In genomic region chr2:72136486-72137264, GRCm38 (mm10) we compare ENCODE assay signal across 12 mouse cellular contexts.
DNase-seq lines count a peak whose midpoint lies in the region; ATAC-seq and TF ChIP-seq lines count a peak whose summit lies in the region.
"Had no signal": no experiment of that assay in that cellular context is flagged by ENCODE, and none has a peak within 500 bp of the region (broad histone marks: within the 10 kb centered on the region; RNA-seq: fewer than 3 reads in every experiment).

No protein-coding gene starts in this region.

- H3K4me3 ChIP-seq in embryonic facial prominence, embryonic 11.5 days (ENCODE audit: low read depth, low read length) = no peak overlapping the region
- H3K4me3 ChIP-seq in embryonic facial prominence, embryonic 10.5 days = no peak overlapping the region
- H3K4me3 ChIP-seq in thymus, adult 2 months (ENCODE audit: control insufficient read depth, insufficient read depth, low read length) = no peak overlapping the region
- H3K4me3 ChIP-seq in intestine, embryonic 15.5 days (replicated peaks) = no peak overlapping the region

- H3K4me2 ChIP-seq in embryonic facial prominence, embryonic 11.5 days (ENCODE audit: low read depth, low read length) = no peak overlapping the region
- H3K4me2 ChIP-seq in intestine, embryonic 15.5 days (replicated peaks) = no peak overlapping the region

- no peaks in the 10 kb centered on the region for H3K4me1 ChIP-seq in embryonic facial prominence, embryonic 11.5 days (ENCODE audit: control insufficient read depth, insufficient read depth, low read length)
- H3K4me1 ChIP-seq in embryonic facial prominence, embryonic 10.5 days = peaks cover 27% of the 10 kb centered on the region
- peaks cover 9% of the 10 kb centered on the region for H3K4me1 ChIP-seq in thymus, adult 2 months (replicated peaks; ENCODE audit: control insufficient read depth, insufficient read depth, low read length)
- H3K4me1 ChIP-seq in intestine, embryonic 15.5 days (replicated peaks) = peaks cover 2% of the 10 kb centered on the region; the same call in 1 of the 2 replicates

- peak; percentile 58 for DNase-seq in embryonic facial prominence, embryonic 11.5 days (ENCODE audit: low spot score)
- no peak for DNase-seq in embryonic facial prominence, embryonic 10.5 days (ENCODE audit: low spot score)
- peak; percentile 46 for DNase-seq in thymus, adult 2 months
- no peak for DNase-seq in thymus, postnatal 4 days
- DNase-seq in lung, postnatal 14 days = peak; percentile 28
- peak; percentile 28 to 51 for DNase-seq in thymus, postnatal 36 days
- no peak for DNase-seq in adrenal gland, postnatal 36 days
- DNase-seq: adrenal gland, adult 8-10 months; cerebellum, postnatal 36 days; kidney, postnatal 25 days had no signal

- no peaks in the 10 kb centered on the region for H3K9me3 ChIP-seq in embryonic facial prominence, embryonic 11.5 days (replicated peaks; ENCODE audit: control insufficient read depth, low read length)
- H3K9me3 ChIP-seq in embryonic facial prominence, embryonic 10.5 days = no peaks in the 10 kb centered on the region
- no peaks in the 10 kb centered on the region for H3K9me3 ChIP-seq in intestine, embryonic 15.5 days

- no peak overlapping the region for H3K27ac ChIP-seq in embryonic facial prominence, embryonic 11.5 days (replicated peaks; ENCODE audit: low read depth, low read length)
- H3K27ac ChIP-seq in embryonic facial prominence, embryonic 10.5 days (replicated peaks) = no peak overlapping the region
- H3K27ac ChIP-seq in thymus, adult 2 months (ENCODE audit: control insufficient read depth, insufficient read depth, low read length) = peak overlapping the region; percentile 48; the same call in 1 of the 2 replicates
- H3K27ac ChIP-seq in intestine, embryonic 15.5 days = no peak overlapping the region
- H3K27ac ChIP-seq: stomach, postnatal 0 days had no signal

- H3K36me3 ChIP-seq in embryonic facial prominence, embryonic 11.5 days (replicated peaks; ENCODE audit: control insufficient read depth, insufficient read depth, low read depth, low read length) = no peaks in the 10 kb centered on the region
- H3K36me3 ChIP-seq in embryonic facial prominence, embryonic 10.5 days (replicated peaks) = no peaks in the 10 kb centered on the region
- no peaks in the 10 kb centered on the region for H3K36me3 ChIP-seq in thymus, adult 2 months (ENCODE audit: control insufficient read depth, insufficient read depth, low read length)
- H3K36me3 ChIP-seq in intestine, embryonic 15.5 days = no peaks in the 10 kb centered on the region

- 50% methylated on average over 9 of the region's 9 CpGs for WGBS in embryonic facial prominence, embryonic 11.5 days
- 59% methylated on average over 9 of the region's 9 CpGs for WGBS in embryonic facial prominence, embryonic 10.5 days
- 55% methylated on average over 9 of the region's 9 CpGs for WGBS in thymus, adult 2 months
- WGBS in intestine, embryonic 15.5 days = 43% methylated on average over 9 of the region's 9 CpGs

- no peak for TF ChIP-seq POLR2A in thymus, adult 2 months (IDR thresholded peaks at IDR 0.05; ENCODE audit: control insufficient read depth, extremely low read depth, insufficient read depth, low read length, poor library complexity)

- H3K9ac ChIP-seq in embryonic facial prominence, embryonic 11.5 days (replicated peaks; ENCODE audit: low read length) = no peak overlapping the region
- H3K9ac ChIP-seq in intestine, embryonic 15.5 days = no peak overlapping the region

- TF ChIP-seq CTCF in thymus, adult 2 months (IDR thresholded peaks at IDR 0.05; ENCODE audit: borderline replicate concordance, control insufficient read depth, extremely low read depth, insufficient read depth, low read length, poor library complexity) = no peak

- no peaks in the 10 kb centered on the region for H3K27me3 ChIP-seq in embryonic facial prominence, embryonic 11.5 days (ENCODE audit: control insufficient read depth, insufficient read depth, low read length)
- no peaks in the 10 kb centered on the region for H3K27me3 ChIP-seq in embryonic facial prominence, embryonic 10.5 days (replicated peaks; ENCODE audit: low read depth, poor library complexity, severe bottlenecking)
- H3K27me3 ChIP-seq in thymus, adult 2 months (ENCODE audit: control insufficient read depth, insufficient read depth, low read length) = no peaks in the 10 kb centered on the region
- no peaks in the 10 kb centered on the region for H3K27me3 ChIP-seq in intestine, embryonic 15.5 days (replicated peaks)

- no peak for ATAC-seq in embryonic facial prominence, embryonic 11.5 days (replicated peaks; ENCODE audit: insufficient number of reproducible peaks, low FRiP score, low TSS enrichment, low read depth)
- no peak for ATAC-seq in intestine, embryonic 15.5 days

Comparison
In these comparisons a context has a peak if more than half of its experiments do, and no peak if none do; other contexts are left out.
1. DNase-seq: peak in embryonic facial prominence, embryonic 11.5 days (single experiment), thymus, adult 2 months (single experiment), lung, postnatal 14 days (single experiment) and thymus, postnatal 36 days (2 of 2); none in embryonic facial prominence, embryonic 10.5 days (single experiment), thymus, postnatal 4 days (single experiment) and adrenal gland, postnatal 36 days (0 of 2).